Mouse (Mus musculus): ENCODE measurements at regions not wholly inside any gene's neighbourhood (a gene's known extent, or its start where the extent isn't known, plus 50 kb on each side); places are given as distances from the start of the nearest gene placed in this dataset.

- TF ChIP-seq CTCF (IDR thresholded peaks at IDR 0.05; ENCODE audit: control insufficient read depth, insufficient read depth, low read length), result no peak
- TF ChIP-seq POLR2A (IDR thresholded peaks at IDR 0.05; ENCODE audit: borderline replicate concordance, control insufficient read depth, low read depth, low read length), result no peak
Observed at GRCm38 (mm10) chr1:105900158-105900557, 90.0 kb upstream of the Zcchc2 start.

All from bone marrow, adult 2 months (tissue).